Comparison of ENCODE assay signal across 8 mouse cellular contexts in the genomic region with DNA sequence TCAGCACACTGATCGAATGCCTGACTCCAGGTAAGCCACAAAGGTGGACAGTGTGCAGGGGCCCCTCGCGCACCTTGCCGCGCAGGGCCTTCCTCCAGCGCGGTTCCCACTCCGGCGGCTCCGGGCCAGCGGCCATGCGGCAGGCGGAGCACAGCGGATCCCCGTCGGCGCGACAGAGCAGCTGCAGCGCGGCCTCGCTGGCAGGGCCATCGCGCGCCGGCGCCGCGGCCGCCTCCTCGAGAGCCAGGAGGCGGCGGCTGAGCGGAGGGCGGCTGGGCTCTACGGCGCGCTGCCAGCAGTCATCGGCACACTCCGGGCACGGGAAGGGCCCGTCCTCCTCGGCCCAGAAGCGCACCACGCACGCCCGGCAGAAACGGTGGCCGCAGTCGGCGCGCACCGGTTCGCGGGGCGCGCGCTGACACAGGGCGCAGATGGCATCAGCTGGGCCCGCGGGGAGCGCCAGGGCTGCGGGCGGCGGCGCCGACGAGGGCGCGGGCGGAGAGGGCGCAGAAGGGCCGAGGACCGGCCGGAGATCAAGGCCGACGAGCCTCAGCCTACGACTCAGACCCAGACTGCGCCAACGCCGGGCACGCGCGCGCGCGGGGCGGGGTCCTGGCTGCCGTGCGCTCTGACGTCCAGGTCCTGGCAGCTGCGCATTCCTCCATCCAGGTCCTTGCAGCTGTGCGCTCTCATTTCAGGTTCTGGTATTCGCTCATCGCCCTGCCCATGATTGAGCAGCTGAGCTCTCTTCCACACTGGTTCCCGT. TPM values are rescaled to one million over a fixed set of nuclear protein-coding genes. Genes with fewer than 3 reads are reported as not detected.
DNase-seq lines count a peak whose midpoint lies in the region; ATAC-seq lines count a peak whose summit lies in the region.

Gene Rnf187, minus strand, starts transcription at position 595 of the 766 bp plus-strand sequence.

- peak within 1 kb of the TSS; percentile 92 for H3K27ac ChIP-seq in hindbrain, embryonic 13.5 days

- no peaks in the 10 kb centered on the region for H3K9me3 ChIP-seq in hindbrain, embryonic 13.5 days

- under 1% methylated on average over 62 of the region's 95 CpGs for WGBS in hindbrain, embryonic 13.5 days

- peaks cover 33% of the 10 kb centered on the region for H3K36me3 ChIP-seq in hindbrain, embryonic 13.5 days

- peak within 1 kb of the TSS; percentile 99 for H3K9ac ChIP-seq in hindbrain, embryonic 13.5 days

- peak within 1 kb of the TSS; percentile 95 for H3K4me2 ChIP-seq in hindbrain, embryonic 13.5 days

- DNase-seq in NIH3T3 (ENCODE audit: low read depth): peak; percentile 97
- DNase-seq in cerebellum, postnatal 10 days: peak; percentile 96
- DNase-seq in frontal cortex, postnatal 14 days (ENCODE audit: low spot score in 2 of 2): peak; percentile 86
- peak; percentile 89 to 90 for DNase-seq in layer of hippocampus, postnatal 36 days
- DNase-seq in lung, postnatal 36 days: peak; percentile 96
- peak; percentile 96 for DNase-seq in retina, postnatal 1 day
- peak; percentile 86 to 89 for DNase-seq in urinary bladder, adult 18-20 months (ENCODE audit: low spot score in 2 of 2)

- no peaks in the 10 kb centered on the region for H3K27me3 ChIP-seq in hindbrain, embryonic 13.5 days

- ATAC-seq in hindbrain, embryonic 13.5 days (ENCODE audit: low FRiP score): peak; percentile 96

- peaks cover 34% of the 10 kb centered on the region for H3K4me1 ChIP-seq in hindbrain, embryonic 13.5 days (replicated peaks)

- H3K4me3 ChIP-seq in hindbrain, embryonic 13.5 days: peak within 1 kb of the TSS; percentile 96

RNA-seq across cellular contexts. Expression of gene Rnf187, which starts in this region (rescaled TPM):
- polyA plus RNA-seq in hindbrain, embryonic 13.5 days (2015; fragmentation: Nextera tagmentation; extraction: Ambion mirVana): 522 and 540 TPM in 2 replicates
- 100 to 1,000 TPM; 478 to 523 TPM for total RNA-seq in layer of hippocampus, postnatal 36 days (2021)

Comparison
In these comparisons a context has a peak if more than half of its experiments do, and no peak if none do; other contexts are left out.
1. Peak in every context shown above with its lines: DNase-seq, ATAC-seq, H3K4me3 ChIP-seq and H3K27ac ChIP-seq.